Mouse (Mus musculus) cerebellum, adult 18-20 months (tissue): ENCODE measurements around the gene Wdr53.
"Not testable (repeated sequence)": the region's sequence is repeated elsewhere in the genome, so short reads cannot be mapped to it uniquely, and the experiment has no call there.

Experiments used
- DNase-seq, 2 experiments: peaks; one replicate each; pipeline ENCODE4 v3.0.0; 2021

Wdr53 gene

GRCm38 (mm10) chr16:32280211-32280610, 33.2 kb downstream of the Wdr53 start:
- no peak for DNase-seq

DNA sequence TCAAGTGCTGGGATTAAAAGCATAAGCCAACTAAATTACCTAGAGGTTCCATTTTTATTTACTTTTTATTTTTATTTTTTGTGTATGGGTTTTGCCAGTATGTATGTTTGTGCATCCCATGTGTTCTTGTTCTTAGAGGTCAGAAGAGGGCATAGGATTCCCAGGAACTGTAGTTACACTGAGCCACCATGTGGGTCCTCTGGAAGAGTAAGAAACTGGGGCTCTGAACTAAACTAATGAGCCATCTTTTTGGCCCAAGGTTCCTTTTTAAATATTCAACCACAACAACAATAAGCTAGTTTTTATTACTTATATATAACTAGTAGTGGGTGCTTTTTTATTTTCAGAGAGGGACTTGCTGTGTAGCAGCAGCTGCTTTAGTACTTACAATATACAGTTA, 35.6 kb downstream of the Wdr53 start:
- no peak for DNase-seq

- no peak for DNase-seq
These were observed 44.8 kb downstream of the Wdr53 start for GRCm38 (mm10) chr16:32291821-32292220.

DNA sequence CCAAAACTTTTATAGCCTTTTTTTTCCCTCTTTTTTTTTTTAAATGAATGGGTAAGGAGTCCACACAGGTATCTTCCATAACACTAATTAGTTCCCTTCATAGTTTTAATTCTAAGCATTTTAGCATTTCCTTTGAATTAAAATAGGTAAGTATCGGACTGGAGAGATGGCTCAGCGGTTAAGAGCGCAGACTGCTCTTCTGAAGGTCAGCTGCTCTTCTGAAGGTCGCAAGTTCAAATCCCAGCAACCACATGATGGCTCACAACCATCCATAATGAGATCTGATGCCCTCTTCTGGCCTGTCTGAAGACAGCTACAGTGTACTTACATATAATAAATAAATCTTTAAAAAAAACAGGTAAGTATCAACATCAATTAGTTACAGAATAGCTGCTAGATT, 52.6 kb downstream of the Wdr53 start:
- not testable (repeated sequence) for DNase-seq

DNA sequence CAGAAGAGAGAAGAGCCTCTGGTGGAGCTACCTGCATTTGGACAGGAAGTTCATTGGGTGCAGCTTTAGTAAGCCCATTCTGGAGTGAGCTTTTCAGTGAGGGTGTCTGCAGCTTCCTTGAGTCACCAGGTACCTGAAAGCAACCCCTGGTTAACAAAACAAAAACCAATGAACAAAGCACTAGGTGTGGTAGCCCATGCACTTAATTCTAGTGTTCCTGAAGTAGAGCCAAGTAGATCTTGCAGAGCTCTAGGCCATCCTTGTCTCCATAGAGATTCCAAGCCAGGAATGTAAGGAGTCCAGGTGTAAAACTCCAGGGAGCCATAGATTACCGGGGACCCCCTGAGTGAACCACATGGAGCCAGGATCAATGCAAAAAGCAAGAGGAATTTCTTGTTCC, 56.0 kb downstream of the Wdr53 start:
- DNase-seq: no peak

- no peak for DNase-seq
These were observed 56.9 kb downstream of the Wdr53 start for GRCm38 (mm10) chr16:32303886-32304285.
